Mouse (Mus musculus): ENCODE results near the gene Tpd52l2. TPM values are rescaled to one million over a fixed set of nuclear protein-coding genes. Genes with fewer than 3 reads are reported as not detected.

The Tpd52l2 gene
- polyA plus RNA-seq, 2 experiments = 123 to 172 TPM

DNA sequence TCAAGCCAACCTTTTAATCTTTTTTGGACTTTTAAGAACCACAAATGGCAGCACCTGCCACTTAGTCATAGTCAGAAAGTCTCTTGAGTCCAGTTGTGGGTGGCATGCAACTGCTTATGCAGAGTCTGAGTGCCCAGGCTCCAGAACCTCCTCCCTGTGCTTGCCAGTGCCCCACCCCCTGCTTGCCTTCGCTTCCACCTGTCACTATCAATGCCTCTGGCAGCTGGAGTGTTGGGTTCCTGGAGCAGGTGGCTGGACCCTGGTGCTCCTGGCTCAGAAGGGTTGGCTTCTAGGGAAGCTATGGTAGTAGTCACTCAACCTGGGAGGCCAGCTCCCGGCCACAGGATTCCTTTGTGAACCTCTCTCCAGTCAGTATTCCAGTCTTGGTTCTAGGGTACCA lies 53.3 kb downstream of the Tpd52l2 start:
- ATAC-seq (ENCODE audit: low FRiP score, low read depth) = no peak
- Histone ChIP-seq H3K4me2 (replicated peaks; ENCODE audit: low read depth, low read length, severe bottlenecking) (no peak overlapping the region), H3K9me3 (ENCODE audit: control insufficient read depth, low read length) (no peaks in the 10 kb centered on the region), H3K4me3 (replicated peaks; ENCODE audit: low read length) (no peak overlapping the region), H3K4me1 (ENCODE audit: control insufficient read depth, insufficient read depth, low read length) (no peaks in the 10 kb centered on the region), H3K27ac (replicated peaks; ENCODE audit: low read depth, low read length) (no peak overlapping the region), H3K9ac (ENCODE audit: low read depth, low read length, severe bottlenecking) (no peak overlapping the region), H3K27me3 (ENCODE audit: control insufficient read depth, insufficient read depth, low read length) (no peaks in the 10 kb centered on the region), H3K36me3 (ENCODE audit: control insufficient read depth, insufficient read depth, low read length) (peaks cover 76% of the 10 kb centered on the region)
- no peak for DNase-seq (ENCODE audit: low spot score)
- 95% methylated on average over 2 of the region's 2 CpGs for WGBS
- TF ChIP-seq POLR2A (IDR thresholded peaks at IDR 0.05; ENCODE audit: borderline replicate concordance, extremely low read depth, insufficient read depth, insufficient read length) = no peak

DNA sequence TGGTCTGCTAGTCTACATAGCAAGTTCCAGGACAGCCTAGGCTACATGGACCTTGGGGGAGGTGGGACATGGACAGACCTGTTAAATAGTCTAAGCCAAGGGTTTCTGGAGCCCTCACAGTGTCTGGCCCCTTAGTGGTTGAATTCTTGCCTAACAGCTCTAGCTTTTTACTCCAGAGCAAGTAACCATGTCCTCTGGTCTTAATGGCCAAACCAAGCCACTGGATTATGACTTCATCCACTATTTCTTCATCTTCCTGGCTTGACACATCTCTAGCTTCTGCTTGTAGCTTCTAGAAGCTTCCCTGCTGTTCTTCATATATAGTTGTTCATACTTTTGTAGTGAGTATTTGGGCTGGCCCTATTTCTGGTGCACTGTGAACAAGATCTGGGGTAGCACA lies 56.8 kb downstream of the Tpd52l2 start:
- Histone ChIP-seq H3K36me3 (ENCODE audit: control insufficient read depth, insufficient read depth, low read length) (peaks cover 46% of the 10 kb centered on the region), H3K4me1 (ENCODE audit: control insufficient read depth, insufficient read depth, low read length) (no peaks in the 10 kb centered on the region)

DNA sequence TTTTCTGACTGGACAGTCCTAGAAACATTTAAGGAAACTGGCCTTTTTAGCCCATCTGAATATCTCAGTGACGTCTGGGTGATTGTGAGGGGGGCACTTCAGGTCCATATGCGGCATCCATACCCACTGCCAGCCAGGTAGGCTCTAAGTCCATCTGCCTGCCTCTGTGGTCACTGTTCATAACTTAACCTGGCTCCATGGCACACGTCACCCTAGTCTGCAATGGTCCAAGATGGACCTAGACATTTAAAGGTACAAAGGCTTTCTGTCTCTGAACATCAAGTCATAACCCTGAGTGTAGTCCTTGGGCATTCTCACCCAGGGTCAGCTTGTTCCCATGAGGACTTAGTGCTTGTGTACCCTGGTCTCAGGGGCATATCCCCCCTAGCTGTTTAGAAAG lies 70.4 kb downstream of the Tpd52l2 start:
- no peak overlapping the region for H3K4me2 ChIP-seq (replicated peaks; ENCODE audit: low read depth, low read length, severe bottlenecking)
- DNase-seq (ENCODE audit: low spot score) = no peak
- no peaks in the 10 kb centered on the region for H3K27me3 ChIP-seq (ENCODE audit: control insufficient read depth, insufficient read depth, low read length)
- WGBS = 83% methylated on average over 3 of the region's 3 CpGs
- H3K36me3 ChIP-seq (ENCODE audit: control insufficient read depth, insufficient read depth, low read length) = peaks cover 6% of the 10 kb centered on the region
- ATAC-seq (ENCODE audit: low FRiP score, low read depth) = no peak
- H3K9ac ChIP-seq (ENCODE audit: low read depth, low read length, severe bottlenecking) = no peak overlapping the region
- no peaks in the 10 kb centered on the region for H3K9me3 ChIP-seq (ENCODE audit: control insufficient read depth, low read length)
- H3K27ac ChIP-seq (replicated peaks; ENCODE audit: low read depth, low read length) = no peak overlapping the region
- no peak for TF ChIP-seq POLR2A (IDR thresholded peaks at IDR 0.05; ENCODE audit: borderline replicate concordance, extremely low read depth, insufficient read depth, insufficient read length)
- H3K4me3 ChIP-seq (replicated peaks; ENCODE audit: low read length) = no peak overlapping the region
- H3K4me1 ChIP-seq (ENCODE audit: control insufficient read depth, insufficient read depth, low read length) = no peaks in the 10 kb centered on the region

More for the DNA sequence above, 56.8 kb downstream of the Tpd52l2 start:
- Histone ChIP-seq H3K4me3 (replicated peaks; ENCODE audit: low read length) (no peak overlapping the region), H3K27ac (replicated peaks; ENCODE audit: low read depth, low read length) (no peak overlapping the region), H3K27me3 (ENCODE audit: control insufficient read depth, insufficient read depth, low read length) (no peaks in the 10 kb centered on the region), H3K9ac (ENCODE audit: low read depth, low read length, severe bottlenecking) (no peak overlapping the region), H3K9me3 (ENCODE audit: control insufficient read depth, low read length) (no peaks in the 10 kb centered on the region), H3K4me2 (replicated peaks; ENCODE audit: low read depth, low read length, severe bottlenecking) (no peak overlapping the region)
- no peak for TF ChIP-seq POLR2A (IDR thresholded peaks at IDR 0.05; ENCODE audit: borderline replicate concordance, extremely low read depth, insufficient read depth, insufficient read length)
- no peak for DNase-seq (ENCODE audit: low spot score)
- ATAC-seq (ENCODE audit: low FRiP score, low read depth) = no peak

Other genes starting within 250 kb of the Tpd52l2 start
- gene Gmeb2, start 209.1 kb upstream of the Tpd52l2 start, polyA plus RNA-seq (2012; rRNA removed) = 28.6 and 38.4 TPM in 2 replicates
- 17.0 and 19.1 TPM in 2 replicates for gene Gmeb2, start 209.1 kb upstream of the Tpd52l2 start, polyA plus RNA-seq (2014; fragmentation: Nextera tagmentation; extraction: Ambion mirVana)
- gene Stmn3, start 182.6 kb upstream of the Tpd52l2 start, polyA plus RNA-seq (2012; rRNA removed) = 0.68 and 2.8 TPM in 2 replicates
- 0.28 and 0.29 TPM in 2 replicates for gene Stmn3, start 182.6 kb upstream of the Tpd52l2 start, polyA plus RNA-seq (2014; fragmentation: Nextera tagmentation; extraction: Ambion mirVana)
- 110 and 130 TPM in 2 replicates for gene Rtel1, start 177.4 kb upstream of the Tpd52l2 start, polyA plus RNA-seq (2012; rRNA removed)
- gene Rtel1, start 177.4 kb upstream of the Tpd52l2 start, polyA plus RNA-seq (2014; fragmentation: Nextera tagmentation; extraction: Ambion mirVana) = 49.0 and 53.3 TPM in 2 replicates
- gene Zgpat, start 132.2 kb upstream of the Tpd52l2 start, polyA plus RNA-seq (2012; rRNA removed) = 57.4 and 67.9 TPM in 2 replicates
- 37.3 and 47.6 TPM in 2 replicates for gene Zgpat, start 132.2 kb upstream of the Tpd52l2 start, polyA plus RNA-seq (2014; fragmentation: Nextera tagmentation; extraction: Ambion mirVana)
- 81.0 and 89.9 TPM in 2 replicates for gene Arfrp1, start 131.7 kb upstream of the Tpd52l2 start, polyA plus RNA-seq (2012; rRNA removed)
- 50.0 and 54.7 TPM in 2 replicates for gene Arfrp1, start 131.7 kb upstream of the Tpd52l2 start, polyA plus RNA-seq (2014; fragmentation: Nextera tagmentation; extraction: Ambion mirVana)
- 63.3 and 84.7 TPM in 2 replicates for gene Lime1, start 117.1 kb upstream of the Tpd52l2 start, polyA plus RNA-seq (2012; rRNA removed)
- gene Lime1, start 117.1 kb upstream of the Tpd52l2 start, polyA plus RNA-seq (2014; fragmentation: Nextera tagmentation; extraction: Ambion mirVana) = 21.3 and 26.8 TPM in 2 replicates
- 3.8 and 4.4 TPM in 2 replicates for gene Zbtb46, start 37.7 kb upstream of the Tpd52l2 start, polyA plus RNA-seq (2012; rRNA removed)
- gene Zbtb46, start 37.7 kb upstream of the Tpd52l2 start, polyA plus RNA-seq (2014; fragmentation: Nextera tagmentation; extraction: Ambion mirVana) = 4.3 and 4.4 TPM in 2 replicates
- gene Abhd16b, start 3.9 kb upstream of the Tpd52l2 start, polyA plus RNA-seq (2012; rRNA removed) = not detected in 2 replicates
- gene Abhd16b, start 3.9 kb upstream of the Tpd52l2 start, polyA plus RNA-seq (2014; fragmentation: Nextera tagmentation; extraction: Ambion mirVana) = not detected in 2 replicates
- gene Dnajc5, start 23.3 kb downstream of the Tpd52l2 start, polyA plus RNA-seq (2012; rRNA removed) = 72.5 and 91.8 TPM in 2 replicates
- 75.7 and 85.5 TPM in 2 replicates for gene Dnajc5, start 23.3 kb downstream of the Tpd52l2 start, polyA plus RNA-seq (2014; fragmentation: Nextera tagmentation; extraction: Ambion mirVana)
- gene Uckl1, start 87.8 kb downstream of the Tpd52l2 start, polyA plus RNA-seq (2012; rRNA removed) = 130 and 165 TPM in 2 replicates
- gene Uckl1, start 87.8 kb downstream of the Tpd52l2 start, polyA plus RNA-seq (2014; fragmentation: Nextera tagmentation; extraction: Ambion mirVana) = 41.2 and 46.3 TPM in 2 replicates
- 29.7 and 41.6 TPM in 2 replicates for gene Prpf6, start 94.7 kb downstream of the Tpd52l2 start, polyA plus RNA-seq (2012; rRNA removed)
- gene Prpf6, start 94.7 kb downstream of the Tpd52l2 start, polyA plus RNA-seq (2014; fragmentation: Nextera tagmentation; extraction: Ambion mirVana) = 57.9 and 64.2 TPM in 2 replicates
- 102 and 117 TPM in 2 replicates for gene Zfp512b, start 95.7 kb downstream of the Tpd52l2 start, polyA plus RNA-seq (2012; rRNA removed)
- 58.8 and 59.5 TPM in 2 replicates for gene Zfp512b, start 95.7 kb downstream of the Tpd52l2 start, polyA plus RNA-seq (2014; fragmentation: Nextera tagmentation; extraction: Ambion mirVana)
- 9.2 and 10.3 TPM in 2 replicates for gene Samd10, start 102.1 kb downstream of the Tpd52l2 start, polyA plus RNA-seq (2012; rRNA removed)
- 10.2 TPM in 2 replicates for gene Samd10, start 102.1 kb downstream of the Tpd52l2 start, polyA plus RNA-seq (2014; fragmentation: Nextera tagmentation; extraction: Ambion mirVana)
- 0.23 and 0.63 TPM in 2 replicates for gene Gm29797, start 159.9 kb downstream of the Tpd52l2 start, polyA plus RNA-seq (2012; rRNA removed)
- 0.37 and 0.52 TPM in 2 replicates for gene Gm29797, start 159.9 kb downstream of the Tpd52l2 start, polyA plus RNA-seq (2014; fragmentation: Nextera tagmentation; extraction: Ambion mirVana)
- gene Sox18, start 174.5 kb downstream of the Tpd52l2 start, polyA plus RNA-seq (2012; rRNA removed) = 49.8 and 66.4 TPM in 2 replicates
- 36.2 and 37.8 TPM in 2 replicates for gene Sox18, start 174.5 kb downstream of the Tpd52l2 start, polyA plus RNA-seq (2014; fragmentation: Nextera tagmentation; extraction: Ambion mirVana)
- 53.8 and 57.1 TPM in 2 replicates for gene Tcea2, start 183.2 kb downstream of the Tpd52l2 start, polyA plus RNA-seq (2012; rRNA removed)
- 27.1 and 32.9 TPM in 2 replicates for gene Tcea2, start 183.2 kb downstream of the Tpd52l2 start, polyA plus RNA-seq (2014; fragmentation: Nextera tagmentation; extraction: Ambion mirVana)
- 124 and 151 TPM in 2 replicates for gene Rgs19, start 196.8 kb downstream of the Tpd52l2 start, polyA plus RNA-seq (2012; rRNA removed)
- 92.8 and 99.6 TPM in 2 replicates for gene Rgs19, start 196.8 kb downstream of the Tpd52l2 start, polyA plus RNA-seq (2014; fragmentation: Nextera tagmentation; extraction: Ambion mirVana)
- gene Lkaaear1, start 201.3 kb downstream of the Tpd52l2 start, polyA plus RNA-seq (2012; rRNA removed) = not detected in 2 replicates
- gene Lkaaear1, start 201.3 kb downstream of the Tpd52l2 start, polyA plus RNA-seq (2014; fragmentation: Nextera tagmentation; extraction: Ambion mirVana) = not detected in 2 replicates
- 1.0 and 1.4 TPM in 2 replicates for gene Oprl1, start 217.9 kb downstream of the Tpd52l2 start, polyA plus RNA-seq (2012; rRNA removed)
- 0.30 and 0.84 TPM in 2 replicates for gene Oprl1, start 217.9 kb downstream of the Tpd52l2 start, polyA plus RNA-seq (2014; fragmentation: Nextera tagmentation; extraction: Ambion mirVana)